Mouse (Mus musculus): ENCODE data around the gene Stk33. TPM values are rescaled to one million over a fixed set of nuclear protein-coding genes. Genes with fewer than 3 reads are reported as not detected.

The Stk33 gene
- polyA plus RNA-seq, 1 experiment, result 1.3 TPM

GRCm38 (mm10) chr7:109295351-109295750 is 143.5 kb downstream of the Stk33 start:
- no peak overlapping the region for H3K27ac ChIP-seq (ENCODE audit: insufficient read depth, low read length)
- no peaks in the 10 kb centered on the region for H3K4me1 ChIP-seq (ENCODE audit: control insufficient read depth, insufficient read depth, low read length)
- H3K4me3 ChIP-seq (ENCODE audit: insufficient read depth, low read length), result no peak overlapping the region
- TF ChIP-seq CTCF (IDR thresholded peaks at IDR 0.05; ENCODE audit: extremely low read depth, insufficient read depth, low read length), result no peak

- Histone ChIP-seq H3K4me3 (ENCODE audit: insufficient read depth, low read length) (no peak overlapping the region), H3K4me1 (ENCODE audit: control insufficient read depth, insufficient read depth, low read length) (no peaks in the 10 kb centered on the region), H3K27ac (ENCODE audit: insufficient read depth, low read length) (no peak overlapping the region)
- no peak for TF ChIP-seq POLR2A (IDR thresholded peaks at IDR 0.05; ENCODE audit: extremely low read depth, insufficient read depth, low read length)
- peak; percentile 32; the same call in 1 of the 2 replicates for TF ChIP-seq CTCF (IDR thresholded peaks at IDR 0.05; ENCODE audit: extremely low read depth, insufficient read depth, low read length)
Observed at GRCm38 (mm10) chr7:109290501-109290900, 148.4 kb downstream of the Stk33 start.

- TF ChIP-seq CTCF (IDR thresholded peaks at IDR 0.05; ENCODE audit: extremely low read depth, insufficient read depth, low read length), result no peak
- no peak for TF ChIP-seq POLR2A (IDR thresholded peaks at IDR 0.05; ENCODE audit: extremely low read depth, insufficient read depth, low read length)
- Histone ChIP-seq H3K4me3 (ENCODE audit: insufficient read depth, low read length) (no peak overlapping the region), H3K4me1 (ENCODE audit: control insufficient read depth, insufficient read depth, low read length) (no peaks in the 10 kb centered on the region), H3K27ac (ENCODE audit: insufficient read depth, low read length) (no peak overlapping the region)
Observed at GRCm38 (mm10) chr7:109289106-109289505, 149.8 kb downstream of the Stk33 start.

GRCm38 (mm10) chr7:109282106-109282505 is 156.8 kb downstream of the Stk33 start:
- Histone ChIP-seq H3K4me1 (ENCODE audit: control insufficient read depth, insufficient read depth, low read length) (no peaks in the 10 kb centered on the region), H3K4me3 (ENCODE audit: insufficient read depth, low read length) (no peak overlapping the region), H3K27ac (ENCODE audit: insufficient read depth, low read length) (no peak overlapping the region)
- TF ChIP-seq CTCF (IDR thresholded peaks at IDR 0.05; ENCODE audit: extremely low read depth, insufficient read depth, low read length) (no peak), POLR2A (IDR thresholded peaks at IDR 0.05; ENCODE audit: extremely low read depth, insufficient read depth, low read length) (no peak)

- Histone ChIP-seq H3K4me1 (ENCODE audit: control insufficient read depth, insufficient read depth, low read length) (no peaks in the 10 kb centered on the region), H3K4me3 (ENCODE audit: insufficient read depth, low read length) (no peak overlapping the region), H3K27ac (ENCODE audit: insufficient read depth, low read length) (no peak overlapping the region)
- TF ChIP-seq POLR2A (IDR thresholded peaks at IDR 0.05; ENCODE audit: extremely low read depth, insufficient read depth, low read length), result no peak
- no peak for TF ChIP-seq CTCF (IDR thresholded peaks at IDR 0.05; ENCODE audit: extremely low read depth, insufficient read depth, low read length)
Observed at GRCm38 (mm10) chr7:109276622-109277021, 162.3 kb downstream of the Stk33 start.

GRCm38 (mm10) chr7:109275901-109276300 is 163.0 kb downstream of the Stk33 start:
- no peak for TF ChIP-seq POLR2A (IDR thresholded peaks at IDR 0.05; ENCODE audit: extremely low read depth, insufficient read depth, low read length)
- TF ChIP-seq CTCF (IDR thresholded peaks at IDR 0.05; ENCODE audit: extremely low read depth, insufficient read depth, low read length), result no peak
- Histone ChIP-seq H3K4me1 (ENCODE audit: control insufficient read depth, insufficient read depth, low read length) (no peaks in the 10 kb centered on the region), H3K4me3 (ENCODE audit: insufficient read depth, low read length) (no peak overlapping the region), H3K27ac (ENCODE audit: insufficient read depth, low read length) (no peak overlapping the region)

GRCm38 (mm10) chr7:109275151-109275550 is 163.7 kb downstream of the Stk33 start:
- H3K27ac ChIP-seq (ENCODE audit: insufficient read depth, low read length), result no peak overlapping the region
- no peak for TF ChIP-seq CTCF (IDR thresholded peaks at IDR 0.05; ENCODE audit: extremely low read depth, insufficient read depth, low read length)
- no peak for TF ChIP-seq POLR2A (IDR thresholded peaks at IDR 0.05; ENCODE audit: extremely low read depth, insufficient read depth, low read length)
- no peak overlapping the region for H3K4me3 ChIP-seq (ENCODE audit: insufficient read depth, low read length)
- no peaks in the 10 kb centered on the region for H3K4me1 ChIP-seq (ENCODE audit: control insufficient read depth, insufficient read depth, low read length)

- H3K4me1 ChIP-seq (ENCODE audit: control insufficient read depth, insufficient read depth, low read length), result no peaks in the 10 kb centered on the region
- no peak overlapping the region for H3K27ac ChIP-seq (ENCODE audit: insufficient read depth, low read length)
- no peak overlapping the region for H3K4me3 ChIP-seq (ENCODE audit: insufficient read depth, low read length)
- TF ChIP-seq POLR2A (IDR thresholded peaks at IDR 0.05; ENCODE audit: extremely low read depth, insufficient read depth, low read length) (no peak), CTCF (IDR thresholded peaks at IDR 0.05; ENCODE audit: extremely low read depth, insufficient read depth, low read length) (no peak)
Observed at GRCm38 (mm10) chr7:109274289-109274688, 164.6 kb downstream of the Stk33 start.

GRCm38 (mm10) chr7:109269046-109269445 is 169.8 kb downstream of the Stk33 start:
- no peaks in the 10 kb centered on the region for H3K4me1 ChIP-seq (ENCODE audit: control insufficient read depth, insufficient read depth, low read length)
- H3K27ac ChIP-seq (ENCODE audit: insufficient read depth, low read length), result no peak overlapping the region
- TF ChIP-seq CTCF (IDR thresholded peaks at IDR 0.05; ENCODE audit: extremely low read depth, insufficient read depth, low read length) (no peak), POLR2A (IDR thresholded peaks at IDR 0.05; ENCODE audit: extremely low read depth, insufficient read depth, low read length) (no peak)
- H3K4me3 ChIP-seq (ENCODE audit: insufficient read depth, low read length), result no peak overlapping the region

GRCm38 (mm10) chr7:109267370-109267769 is 171.5 kb downstream of the Stk33 start:
- TF ChIP-seq CTCF (IDR thresholded peaks at IDR 0.05; ENCODE audit: extremely low read depth, insufficient read depth, low read length), result no peak
- no peak for TF ChIP-seq POLR2A (IDR thresholded peaks at IDR 0.05; ENCODE audit: extremely low read depth, insufficient read depth, low read length)
- no peak overlapping the region for H3K27ac ChIP-seq (ENCODE audit: insufficient read depth, low read length)
- no peak overlapping the region for H3K4me3 ChIP-seq (ENCODE audit: insufficient read depth, low read length)
- no peaks in the 10 kb centered on the region for H3K4me1 ChIP-seq (ENCODE audit: control insufficient read depth, insufficient read depth, low read length)

GRCm38 (mm10) chr7:109266181-109266580 is 172.7 kb downstream of the Stk33 start:
- TF ChIP-seq CTCF (IDR thresholded peaks at IDR 0.05; ENCODE audit: extremely low read depth, insufficient read depth, low read length), result no peak
- TF ChIP-seq POLR2A (IDR thresholded peaks at IDR 0.05; ENCODE audit: extremely low read depth, insufficient read depth, low read length), result no peak
- no peak overlapping the region for H3K4me3 ChIP-seq (ENCODE audit: insufficient read depth, low read length)
- H3K4me1 ChIP-seq (ENCODE audit: control insufficient read depth, insufficient read depth, low read length), result no peaks in the 10 kb centered on the region
- no peak overlapping the region for H3K27ac ChIP-seq (ENCODE audit: insufficient read depth, low read length)
